Mouse (Mus musculus) retina, postnatal 1 day (tissue): ENCODE measurements around the gene Casp1.

ENCODE experiments used
- DNase-seq: peaks from one replicate; pipeline ENCODE4 v3.0.0-alpha.2; 2012

Gene Casp1

GRCm38 (mm10) chr9:5298329-5299131, at the start of gene Casp1:
TSS of gene Casp1 (plus strand) at chr9:5298517.
- no peak for DNase-seq

GRCm38 (mm10) chr9:5263951-5264475, 34.3 kb upstream of the Casp1 start:
- DNase-seq, result peak; percentile 1

GRCm38 (mm10) chr9:5270274-5270673, 28.0 kb upstream of the Casp1 start:
- no peak for DNase-seq

GRCm38 (mm10) chr9:5270884-5271283, 27.4 kb upstream of the Casp1 start:
- DNase-seq, result no peak

- DNase-seq, result no peak
These were observed 26.9 kb upstream of the Casp1 start for GRCm38 (mm10) chr9:5271334-5271845.

- DNase-seq, result no peak
These were observed 12.2 kb upstream of the Casp1 start for GRCm38 (mm10) chr9:5286071-5286470.

- no peak for DNase-seq
These were observed 11.7 kb upstream of the Casp1 start for GRCm38 (mm10) chr9:5286597-5286996.

- DNase-seq, result no peak
These were observed 1.7 kb upstream of the Casp1 start for GRCm38 (mm10) chr9:5296354-5297237.

- no peak for DNase-seq
These were observed 740 bp downstream of the Casp1 start for GRCm38 (mm10) chr9:5299132-5299381.

GRCm38 (mm10) chr9:5308561-5308960, 10.2 kb downstream of the Casp1 start, which contains the start of gene Casp4:
TSS of gene Casp4 (plus strand) at chr9:5308828.
- DNase-seq, result no peak

GRCm38 (mm10) chr9:5310112-5310511, 11.8 kb downstream of the Casp1 start:
- no peak for DNase-seq

- DNase-seq, result no peak
These were observed 13.1 kb downstream of the Casp1 start for GRCm38 (mm10) chr9:5311435-5311834.

- no peak for DNase-seq
These were observed 29.9 kb downstream of the Casp1 start for GRCm38 (mm10) chr9:5328204-5328603.

- no peak for DNase-seq
These were observed 34.1 kb downstream of the Casp1 start for GRCm38 (mm10) chr9:5332441-5332840.

GRCm38 (mm10) chr9:5333422-5333821, 35.1 kb downstream of the Casp1 start:
- no peak for DNase-seq

- no peak for DNase-seq
These were observed 44.8 kb downstream of the Casp1 start for GRCm38 (mm10) chr9:5343092-5343491.

GRCm38 (mm10) chr9:5344090-5344489, 45.8 kb downstream of the Casp1 start:
- DNase-seq, result no peak

GRCm38 (mm10) chr9:5345291-5345898, 47.1 kb downstream of the Casp1 start, which contains the start of gene Casp12:
TSS of gene Casp12 (plus strand) at chr9:5345430.
- DNase-seq, result no peak

GRCm38 (mm10) chr9:5347381-5347780, 49.1 kb downstream of the Casp1 start:
- DNase-seq, result no peak

- DNase-seq, result no peak
These were observed 55.4 kb downstream of the Casp1 start for GRCm38 (mm10) chr9:5353673-5354072.

GRCm38 (mm10) chr9:5356801-5357200, 58.5 kb downstream of the Casp1 start:
- no peak for DNase-seq
